Mouse (Mus musculus): ENCODE results near the gene Arhgap6. TPM values are rescaled to one million over a fixed set of nuclear protein-coding genes. Genes with fewer than 3 reads are reported as not detected.

Arhgap6 gene
- polyA plus RNA-seq, 1 experiment from 2014 or later: 2.7 TPM

- H3K27me3 ChIP-seq: 0 out of 2 replicates have a peak, but pooled peaks cover 3% of the 10 kb centered on the region
- H3K36me3 ChIP-seq: no peaks in the 10 kb centered on the region
- no peaks in the 10 kb centered on the region for H3K9me3 ChIP-seq
- H3K4me1 ChIP-seq: no peaks in the 10 kb centered on the region
- H3K4me3 ChIP-seq: no peak overlapping the region
- ATAC-seq (ENCODE audit: insufficient number of reproducible peaks, insufficient read depth, low FRiP score, low TSS enrichment): no peak
- WGBS: 86% methylated on average over 3 of the region's 3 CpGs
- no peak overlapping the region for H3K9ac ChIP-seq
- H3K4me2 ChIP-seq (replicated peaks): no peak overlapping the region
- no peak overlapping the region for H3K27ac ChIP-seq
Measured at GRCm38 (mm10) chrX:169081609-169082008, 286.7 kb downstream of the Arhgap6 start.

- Histone ChIP-seq H3K27ac (no peak overlapping the region), H3K9me3 (no peaks in the 10 kb centered on the region), H3K4me2 (replicated peaks) (no peak overlapping the region), H3K4me3 (no peak overlapping the region), H3K9ac (no peak overlapping the region), H3K27me3 (no peaks in the 10 kb centered on the region), H3K4me1 (no peaks in the 10 kb centered on the region), H3K36me3 (no peaks in the 10 kb centered on the region)
- 13% methylated on average over 5 of the region's 5 CpGs for WGBS
- no peak for ATAC-seq (ENCODE audit: insufficient number of reproducible peaks, insufficient read depth, low FRiP score, low TSS enrichment)
Measured at GRCm38 (mm10) chrX:169085871-169086270, 291.0 kb downstream of the Arhgap6 start.

GRCm38 (mm10) chrX:169089221-169089620, 294.3 kb downstream of the Arhgap6 start:
- Histone ChIP-seq H3K4me1 (no peaks in the 10 kb centered on the region), H3K27me3 (no peaks in the 10 kb centered on the region), H3K4me3 (no peak overlapping the region), H3K4me2 (replicated peaks) (no peak overlapping the region), H3K9ac (no peak overlapping the region), H3K9me3 (no peaks in the 10 kb centered on the region), H3K36me3 (no peaks in the 10 kb centered on the region), H3K27ac (no peak overlapping the region)
- no peak for ATAC-seq (ENCODE audit: insufficient number of reproducible peaks, insufficient read depth, low FRiP score, low TSS enrichment)
- WGBS: 79% methylated on average over 2 of the region's 2 CpGs

- Histone ChIP-seq H3K27me3 (no peaks in the 10 kb centered on the region), H3K27ac (no peak overlapping the region), H3K4me1 (no peaks in the 10 kb centered on the region), H3K9me3 (no peaks in the 10 kb centered on the region), H3K9ac (no peak overlapping the region), H3K4me2 (replicated peaks) (no peak overlapping the region), H3K4me3 (no peak overlapping the region), H3K36me3 (no peaks in the 10 kb centered on the region)
- 69% methylated on average over 2 of the region's 2 CpGs for WGBS
- ATAC-seq (ENCODE audit: insufficient number of reproducible peaks, insufficient read depth, low FRiP score, low TSS enrichment): no peak
Measured at GRCm38 (mm10) chrX:169094601-169095000, 299.7 kb downstream of the Arhgap6 start.

- H3K9me3 ChIP-seq: no peaks in the 10 kb centered on the region
- no peak overlapping the region for H3K27ac ChIP-seq
- no peaks in the 10 kb centered on the region for H3K27me3 ChIP-seq
- no peak overlapping the region for H3K9ac ChIP-seq
- H3K4me1 ChIP-seq: no peaks in the 10 kb centered on the region
- no peak for ATAC-seq (ENCODE audit: insufficient number of reproducible peaks, insufficient read depth, low FRiP score, low TSS enrichment)
- H3K4me2 ChIP-seq (replicated peaks): no peak overlapping the region
- H3K4me3 ChIP-seq: no peak overlapping the region
- no peaks in the 10 kb centered on the region for H3K36me3 ChIP-seq
Measured at GRCm38 (mm10) chrX:169095584-169095983, 300.7 kb downstream of the Arhgap6 start.

- 79% methylated on average over 1 of the region's 1 CpGs for WGBS
- no peak overlapping the region for H3K9ac ChIP-seq
- H3K4me3 ChIP-seq: no peak overlapping the region
- H3K4me2 ChIP-seq (replicated peaks): no peak overlapping the region
- no peak for ATAC-seq (ENCODE audit: insufficient number of reproducible peaks, insufficient read depth, low FRiP score, low TSS enrichment)
- no peaks in the 10 kb centered on the region for H3K9me3 ChIP-seq
- no peak overlapping the region for H3K27ac ChIP-seq
- no peaks in the 10 kb centered on the region for H3K36me3 ChIP-seq
- peaks cover 3% of the 10 kb centered on the region; the same call in 1 of the 2 replicates for H3K27me3 ChIP-seq
- H3K4me1 ChIP-seq: no peaks in the 10 kb centered on the region
Measured at GRCm38 (mm10) chrX:169102665-169103064, 307.8 kb downstream of the Arhgap6 start.

- Histone ChIP-seq H3K36me3 (no peaks in the 10 kb centered on the region), H3K9me3 (no peaks in the 10 kb centered on the region), H3K4me3 (no peak overlapping the region), H3K27me3 (peaks cover 3% of the 10 kb centered on the region; the same call in 1 of the 2 replicates), H3K4me2 (replicated peaks) (no peak overlapping the region), H3K27ac (no peak overlapping the region), H3K9ac (no peak overlapping the region), H3K4me1 (no peaks in the 10 kb centered on the region)
- 54% methylated on average over 4 of the region's 4 CpGs for WGBS
- no peak for ATAC-seq (ENCODE audit: insufficient number of reproducible peaks, insufficient read depth, low FRiP score, low TSS enrichment)
Measured at GRCm38 (mm10) chrX:169106048-169106622, 311.2 kb downstream of the Arhgap6 start.

- Histone ChIP-seq H3K36me3 (no peaks in the 10 kb centered on the region), H3K27me3 (peaks cover 3% of the 10 kb centered on the region; the same call in 1 of the 2 replicates), H3K9me3 (no peaks in the 10 kb centered on the region), H3K4me1 (no peaks in the 10 kb centered on the region), H3K9ac (no peak overlapping the region), H3K4me2 (replicated peaks) (no peak overlapping the region), H3K27ac (no peak overlapping the region), H3K4me3 (no peak overlapping the region)
- WGBS: 75% methylated on average over 2 of the region's 2 CpGs
- ATAC-seq (ENCODE audit: insufficient number of reproducible peaks, insufficient read depth, low FRiP score, low TSS enrichment): no peak
Measured at GRCm38 (mm10) chrX:169107372-169107771, 312.5 kb downstream of the Arhgap6 start.

- Histone ChIP-seq H3K36me3 (no peaks in the 10 kb centered on the region), H3K4me1 (no peaks in the 10 kb centered on the region), H3K4me2 (replicated peaks) (no peak overlapping the region), H3K27ac (no peak overlapping the region), H3K27me3 (peaks cover 3% of the 10 kb centered on the region; the same call in 1 of the 2 replicates), H3K9ac (no peak overlapping the region), H3K9me3 (no peaks in the 10 kb centered on the region), H3K4me3 (no peak overlapping the region)
- ATAC-seq (ENCODE audit: insufficient number of reproducible peaks, insufficient read depth, low FRiP score, low TSS enrichment): no peak
- WGBS: 86% methylated on average over 3 of the region's 3 CpGs
Measured at GRCm38 (mm10) chrX:169110031-169110430, 315.1 kb downstream of the Arhgap6 start.

GRCm38 (mm10) chrX:169112662-169113061, 317.8 kb downstream of the Arhgap6 start:
- Histone ChIP-seq H3K4me2 (replicated peaks) (no peak overlapping the region), H3K9ac (no peak overlapping the region), H3K4me1 (no peaks in the 10 kb centered on the region), H3K36me3 (no peaks in the 10 kb centered on the region), H3K9me3 (no peaks in the 10 kb centered on the region), H3K27ac (no peak overlapping the region), H3K4me3 (no peak overlapping the region), H3K27me3 (no peaks in the 10 kb centered on the region)
- no peak for ATAC-seq (ENCODE audit: insufficient number of reproducible peaks, insufficient read depth, low FRiP score, low TSS enrichment)
- 69% methylated on average over 4 of the region's 4 CpGs for WGBS

- no peaks in the 10 kb centered on the region for H3K4me1 ChIP-seq
- H3K36me3 ChIP-seq: no peaks in the 10 kb centered on the region
- no peak overlapping the region for H3K4me3 ChIP-seq
- no peak overlapping the region for H3K27ac ChIP-seq
- 76% methylated on average over 4 of the region's 4 CpGs for WGBS
- H3K27me3 ChIP-seq: no peaks in the 10 kb centered on the region
- no peak overlapping the region for H3K4me2 ChIP-seq (replicated peaks)
- ATAC-seq (ENCODE audit: insufficient number of reproducible peaks, insufficient read depth, low FRiP score, low TSS enrichment): no peak
- no peaks in the 10 kb centered on the region for H3K9me3 ChIP-seq
- no peak overlapping the region for H3K9ac ChIP-seq
Measured at GRCm38 (mm10) chrX:169123115-169123772, 328.3 kb downstream of the Arhgap6 start.

GRCm38 (mm10) chrX:169123773-169124151, 328.9 kb downstream of the Arhgap6 start:
- no peak overlapping the region for H3K4me2 ChIP-seq (replicated peaks)
- H3K4me3 ChIP-seq: no peak overlapping the region
- no peak overlapping the region for H3K9ac ChIP-seq
- no peaks in the 10 kb centered on the region for H3K4me1 ChIP-seq
- no peaks in the 10 kb centered on the region for H3K9me3 ChIP-seq
- 74% methylated on average over 3 of the region's 3 CpGs for WGBS
- ATAC-seq (ENCODE audit: insufficient number of reproducible peaks, insufficient read depth, low FRiP score, low TSS enrichment): no peak
- no peaks in the 10 kb centered on the region for H3K36me3 ChIP-seq
- no peaks in the 10 kb centered on the region for H3K27me3 ChIP-seq
- H3K27ac ChIP-seq: no peak overlapping the region

All from embryonic facial prominence, embryonic 12.5 days (tissue).